Mouse (Mus musculus): ENCODE data around the gene Cep250. TPM values are rescaled to one million over a fixed set of nuclear protein-coding genes. Genes with fewer than 3 reads are reported as not detected.

Gene Cep250
- polyA plus RNA-seq, 1 experiment, result 15.9 TPM

DNA sequence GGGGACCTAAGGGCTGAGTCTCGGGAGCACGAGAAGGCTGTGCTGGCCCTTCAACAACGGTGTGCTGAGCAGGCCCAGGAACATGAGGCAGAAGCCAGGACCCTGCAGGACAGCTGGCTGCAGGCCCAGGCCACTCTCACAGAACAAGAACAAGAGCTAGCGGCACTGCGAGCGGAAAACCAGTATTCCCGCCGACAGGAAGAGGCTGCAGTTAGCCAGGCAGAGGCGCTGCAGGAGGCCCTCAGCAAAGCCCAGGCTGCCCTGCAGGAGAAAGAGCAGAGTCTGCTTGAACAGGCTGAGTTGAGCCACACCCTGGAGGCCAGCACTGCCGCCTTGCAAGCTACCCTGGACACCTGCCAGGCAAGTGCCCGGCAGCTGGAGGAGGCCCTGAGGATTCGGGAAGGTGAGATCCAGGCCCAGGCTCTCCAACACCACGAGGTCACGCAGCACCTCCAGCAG lies 35.6 kb downstream of the Cep250 start:
- no peaks in the 10 kb centered on the region for H3K4me1 ChIP-seq (ENCODE audit: control insufficient read depth, insufficient read depth, low read length)
- TF ChIP-seq POLR2A (IDR thresholded peaks at IDR 0.05; ENCODE audit: extremely low read depth, insufficient read depth, low read length) (no peak), CTCF (IDR thresholded peaks at IDR 0.05; ENCODE audit: extremely low read depth, insufficient read depth, low read length) (no peak)
- no peak overlapping the region for H3K27ac ChIP-seq (ENCODE audit: insufficient read depth, low read length)
- H3K4me3 ChIP-seq (ENCODE audit: insufficient read depth, low read length), result no peak overlapping the region

- no peak overlapping the region for H3K27ac ChIP-seq (ENCODE audit: insufficient read depth, low read length)
- no peak for TF ChIP-seq CTCF (IDR thresholded peaks at IDR 0.05; ENCODE audit: extremely low read depth, insufficient read depth, low read length)
- no peak for TF ChIP-seq POLR2A (IDR thresholded peaks at IDR 0.05; ENCODE audit: extremely low read depth, insufficient read depth, low read length)
- H3K4me1 ChIP-seq (ENCODE audit: control insufficient read depth, insufficient read depth, low read length), result peaks cover 5% of the 10 kb centered on the region
- H3K4me3 ChIP-seq (ENCODE audit: insufficient read depth, low read length), result no peak overlapping the region
These were observed 49.1 kb downstream of the Cep250 start for GRCm38 (mm10) chr2:156005393-156005792.

- peak within 1 kb of the TSS; percentile 82 for H3K4me3 ChIP-seq (ENCODE audit: insufficient read depth, low read length)
- H3K4me1 ChIP-seq (ENCODE audit: control insufficient read depth, insufficient read depth, low read length), result peaks cover 5% of the 10 kb centered on the region
- H3K27ac ChIP-seq (ENCODE audit: insufficient read depth, low read length), result no peak within 1 kb of the TSS
- TF ChIP-seq POLR2A (IDR thresholded peaks at IDR 0.05; ENCODE audit: extremely low read depth, insufficient read depth, low read length) (peak; percentile 42; the same call in 1 of the 2 replicates), CTCF (IDR thresholded peaks at IDR 0.05; ENCODE audit: extremely low read depth, insufficient read depth, low read length) (no peak)
These were observed 51.8 kb downstream of the Cep250 start, which contains the start of the genes 6430550D23Rik and Ergic3 for GRCm38 (mm10) chr2:156007888-156008532. 6430550D23Rik (minus strand) TSS chr2:156007977. Ergic3 (plus strand) TSS chr2:156008045.

- Histone ChIP-seq H3K27ac (ENCODE audit: insufficient read depth, low read length) (no peak overlapping the region), H3K4me3 (ENCODE audit: insufficient read depth, low read length) (no peak overlapping the region)
These were observed 61.8 kb downstream of the Cep250 start for GRCm38 (mm10) chr2:156018106-156018505.

GRCm38 (mm10) chr2:156021219-156021618 lies 65.0 kb downstream of the Cep250 start:
- H3K4me1 ChIP-seq (ENCODE audit: control insufficient read depth, insufficient read depth, low read length), result no peaks in the 10 kb centered on the region
- TF ChIP-seq POLR2A (IDR thresholded peaks at IDR 0.05; ENCODE audit: extremely low read depth, insufficient read depth, low read length), result no peak
- no peak for TF ChIP-seq CTCF (IDR thresholded peaks at IDR 0.05; ENCODE audit: extremely low read depth, insufficient read depth, low read length)

More at GRCm38 (mm10) chr2:156018106-156018505, 61.8 kb downstream of the Cep250 start:
- no peaks in the 10 kb centered on the region for H3K4me1 ChIP-seq (ENCODE audit: control insufficient read depth, insufficient read depth, low read length)
- TF ChIP-seq CTCF (IDR thresholded peaks at IDR 0.05; ENCODE audit: extremely low read depth, insufficient read depth, low read length) (no peak), POLR2A (IDR thresholded peaks at IDR 0.05; ENCODE audit: extremely low read depth, insufficient read depth, low read length) (no peak)

GRCm38 (mm10) chr2:156021765-156022164 lies 65.5 kb downstream of the Cep250 start:
- H3K4me1 ChIP-seq (ENCODE audit: control insufficient read depth, insufficient read depth, low read length), result no peaks in the 10 kb centered on the region
- no peak for TF ChIP-seq POLR2A (IDR thresholded peaks at IDR 0.05; ENCODE audit: extremely low read depth, insufficient read depth, low read length)
- no peak for TF ChIP-seq CTCF (IDR thresholded peaks at IDR 0.05; ENCODE audit: extremely low read depth, insufficient read depth, low read length)

More at GRCm38 (mm10) chr2:156021219-156021618, 65.0 kb downstream of the Cep250 start:
- no peak overlapping the region for H3K27ac ChIP-seq (ENCODE audit: insufficient read depth, low read length)
- no peak overlapping the region for H3K4me3 ChIP-seq (ENCODE audit: insufficient read depth, low read length)

DNA sequence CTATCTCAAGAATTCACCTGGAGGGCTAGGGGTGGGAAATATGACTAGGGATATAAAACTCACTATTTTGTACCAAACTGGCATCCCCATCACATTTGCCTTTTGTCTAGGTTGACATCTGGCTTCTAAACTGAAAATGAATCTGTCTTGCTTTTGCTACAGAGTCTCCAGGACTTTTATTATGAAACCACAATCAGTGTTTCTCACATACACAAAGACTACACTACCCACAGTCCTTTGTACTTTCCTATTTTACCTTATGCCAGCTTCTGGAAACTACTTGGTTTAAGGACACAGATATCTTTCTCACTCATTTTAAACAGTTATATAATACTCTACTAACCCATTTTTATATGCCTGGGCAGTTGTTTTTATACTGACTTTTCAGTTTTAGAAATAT lies 69.2 kb downstream of the Cep250 start:
- Histone ChIP-seq H3K27ac (ENCODE audit: insufficient read depth, low read length) (no peak overlapping the region), H3K4me3 (ENCODE audit: insufficient read depth, low read length) (no peak overlapping the region), H3K4me1 (ENCODE audit: control insufficient read depth, insufficient read depth, low read length) (no peaks in the 10 kb centered on the region)
- no peak for TF ChIP-seq CTCF (IDR thresholded peaks at IDR 0.05; ENCODE audit: extremely low read depth, insufficient read depth, low read length)
- TF ChIP-seq POLR2A (IDR thresholded peaks at IDR 0.05; ENCODE audit: extremely low read depth, insufficient read depth, low read length), result no peak

More at GRCm38 (mm10) chr2:156021765-156022164, 65.5 kb downstream of the Cep250 start:
- H3K27ac ChIP-seq (ENCODE audit: insufficient read depth, low read length), result no peak overlapping the region
- H3K4me3 ChIP-seq (ENCODE audit: insufficient read depth, low read length), result no peak overlapping the region

DNA sequence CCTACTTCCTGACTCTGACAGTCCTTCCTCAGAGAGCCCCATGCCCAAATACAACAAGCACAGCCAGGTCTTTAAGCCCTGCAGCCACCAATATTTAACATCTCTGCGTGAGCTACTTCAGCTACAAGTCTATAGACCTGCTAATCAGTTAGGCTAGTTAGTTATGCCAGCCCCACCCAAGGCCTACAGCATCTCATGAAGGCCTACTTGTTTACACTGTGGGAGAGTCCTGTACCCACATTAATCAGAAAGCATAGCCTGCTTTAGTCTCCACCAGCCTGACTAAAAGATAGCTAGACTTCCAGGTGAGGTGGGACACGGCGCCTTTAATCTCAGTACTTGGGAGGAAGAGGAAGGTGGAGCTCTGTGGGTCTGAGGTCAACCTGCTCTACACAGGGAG lies 83.1 kb downstream of the Cep250 start:
- Histone ChIP-seq H3K4me1 (ENCODE audit: control insufficient read depth, insufficient read depth, low read length) (no peaks in the 10 kb centered on the region), H3K4me3 (ENCODE audit: insufficient read depth, low read length) (no peak overlapping the region), H3K27ac (ENCODE audit: insufficient read depth, low read length) (no peak overlapping the region)
- TF ChIP-seq CTCF (IDR thresholded peaks at IDR 0.05; ENCODE audit: extremely low read depth, insufficient read depth, low read length) (no peak), POLR2A (IDR thresholded peaks at IDR 0.05; ENCODE audit: extremely low read depth, insufficient read depth, low read length) (no peak)

- no peak overlapping the region for H3K4me3 ChIP-seq (ENCODE audit: insufficient read depth, low read length)
- H3K27ac ChIP-seq (ENCODE audit: insufficient read depth, low read length), result no peak overlapping the region
- TF ChIP-seq POLR2A (IDR thresholded peaks at IDR 0.05; ENCODE audit: extremely low read depth, insufficient read depth, low read length) (no peak), CTCF (IDR thresholded peaks at IDR 0.05; ENCODE audit: extremely low read depth, insufficient read depth, low read length) (no peak)
These were observed 86.6 kb downstream of the Cep250 start for GRCm38 (mm10) chr2:156042903-156043302.

DNA sequence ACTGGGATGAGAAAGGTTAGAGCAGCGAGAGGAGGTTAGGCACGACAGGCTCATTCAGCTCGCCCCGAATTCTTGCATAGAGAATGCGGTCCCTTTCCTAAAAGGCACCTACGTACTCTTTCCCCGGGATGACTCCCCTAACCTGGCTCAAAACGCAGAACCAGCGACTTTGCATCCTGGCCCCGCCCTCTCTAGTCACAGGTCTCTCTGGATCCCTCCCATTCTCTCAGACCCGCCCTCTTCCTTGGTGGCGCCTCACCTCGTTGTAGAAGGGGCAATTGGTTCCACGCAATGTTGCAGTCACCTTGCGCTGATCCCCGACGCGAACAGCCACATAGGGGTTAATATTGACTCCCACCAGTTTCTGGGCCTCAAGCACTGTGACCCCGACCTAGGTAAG lies 91.7 kb downstream of the Cep250 start:
- Histone ChIP-seq H3K27ac (ENCODE audit: insufficient read depth, low read length) (no peak overlapping the region), H3K4me3 (ENCODE audit: insufficient read depth, low read length) (no peak overlapping the region), H3K4me1 (ENCODE audit: control insufficient read depth, insufficient read depth, low read length) (no peaks in the 10 kb centered on the region)
- TF ChIP-seq CTCF (IDR thresholded peaks at IDR 0.05; ENCODE audit: extremely low read depth, insufficient read depth, low read length) (no peak), POLR2A (IDR thresholded peaks at IDR 0.05; ENCODE audit: extremely low read depth, insufficient read depth, low read length) (no peak)

More at GRCm38 (mm10) chr2:156042903-156043302, 86.6 kb downstream of the Cep250 start:
- H3K4me1 ChIP-seq (ENCODE audit: control insufficient read depth, insufficient read depth, low read length), result no peaks in the 10 kb centered on the region

Other genes with a start within 250 kb of the Cep250 start
- 39.5 and 39.7 TPM in 2 replicates for gene Edem2, start 227.0 kb upstream of the Cep250 start, polyA plus RNA-seq (2012; rRNA removed)
- gene Gm17581, start 220.6 kb upstream of the Cep250 start, polyA plus RNA-seq (2012; rRNA removed), result not detected in 2 replicates
- gene Procr, start 205.3 kb upstream of the Cep250 start, polyA plus RNA-seq (2012; rRNA removed), result 0.95 and 1.1 TPM in 2 replicates
- 33.8 and 34.2 TPM in 2 replicates for gene Mmp24, start 181.1 kb upstream of the Cep250 start, polyA plus RNA-seq (2012; rRNA removed)
- gene BC029722, start 137.0 kb upstream of the Cep250 start, polyA plus RNA-seq (2012; rRNA removed), result 90.6 and 93.4 TPM in 2 replicates
- 69.2 and 71.0 TPM in 2 replicates for gene Eif6, start 129.5 kb upstream of the Cep250 start, polyA plus RNA-seq (2012; rRNA removed)
- gene Fam83c, start 121.6 kb upstream of the Cep250 start, polyA plus RNA-seq (2012; rRNA removed), result not detected in 2 replicates
- 54.9 and 60.4 TPM in 2 replicates for gene Uqcc1, start 26.1 kb upstream of the Cep250 start, polyA plus RNA-seq (2012; rRNA removed)
- not detected in 2 replicates for gene Gm15557, start 15.7 kb upstream of the Cep250 start, polyA plus RNA-seq (2012; rRNA removed)
- gene Gdf5, start 11.1 kb upstream of the Cep250 start, polyA plus RNA-seq (2012; rRNA removed), result 0.17 and 0.36 TPM in 2 replicates
- 3.5 and 4.1 TPM in 2 replicates for gene 6430550D23Rik, start 51.5 kb downstream of the Cep250 start, polyA plus RNA-seq (2012; rRNA removed)
- gene Ergic3, start 51.6 kb downstream of the Cep250 start, polyA plus RNA-seq (2012; rRNA removed), result 293 and 298 TPM in 2 replicates
- gene Fer1l4, start 96.5 kb downstream of the Cep250 start, polyA plus RNA-seq (2012; rRNA removed), result 0.04 and 0.34 TPM in 2 replicates
- 5.8 and 6.9 TPM in 2 replicates for gene Spag4, start 108.7 kb downstream of the Cep250 start, polyA plus RNA-seq (2012; rRNA removed)
- 46.7 and 46.8 TPM in 2 replicates for gene Cpne1, start 155.5 kb downstream of the Cep250 start, polyA plus RNA-seq (2012; rRNA removed)
- 7.6 and 9.4 TPM in 2 replicates for gene Rbm12, start 155.5 kb downstream of the Cep250 start, polyA plus RNA-seq (2012; rRNA removed)
- 2.2 and 5.6 TPM in 2 replicates for gene Gm28036, start 170.6 kb downstream of the Cep250 start, polyA plus RNA-seq (2012; rRNA removed)
- gene Romo1, start 187.6 kb downstream of the Cep250 start, polyA plus RNA-seq (2012; rRNA removed), result 247 and 260 TPM in 2 replicates
- 54.9 and 55.9 TPM in 2 replicates for gene Nfs1, start 187.7 kb downstream of the Cep250 start, polyA plus RNA-seq (2012; rRNA removed)
- gene Rbm39, start 223.8 kb downstream of the Cep250 start, polyA plus RNA-seq (2012; rRNA removed), result 131 and 146 TPM in 2 replicates
- 29.2 and 30.5 TPM in 2 replicates for gene Phf20, start 240.0 kb downstream of the Cep250 start, polyA plus RNA-seq (2012; rRNA removed)